ENCODE assay signal across 27 mouse cellular contexts in genomic region chr15:51391352-51391751, GRCm38 (mm10).
DNase-seq lines count a peak whose midpoint lies in the region; ATAC-seq lines count a peak whose summit lies in the region.
"Had no signal": no experiment of that assay in that cellular context is flagged by ENCODE, and none has a peak within 500 bp of the region (broad histone marks: within the 10 kb centered on the region; RNA-seq: fewer than 3 reads in every experiment).

No protein-coding gene starts in this region.

- H3K4me3 ChIP-seq in neural tube, embryonic 14.5 days (ENCODE audit: low read depth, low read length), result no peak overlapping the region
- H3K4me3 ChIP-seq: embryonic facial prominence, embryonic 13.5 days; embryonic facial prominence, embryonic 15.5 days; erythroblast, embryonic 14.5 days; forebrain, embryonic 10.5 days; forebrain, embryonic 12.5 days had no signal

- peak; percentile 8 to 32 for DNase-seq in frontal cortex, adult 2 months (ENCODE audit: extremely low spot score in 1 of 2, low spot score in 1 of 2)
- DNase-seq in frontal cortex, postnatal 10 days (ENCODE audit: low spot score in 2 of 2), result no peak
- no peak for DNase-seq in neural tube, embryonic 10.5 days (ENCODE audit: extremely low spot score, low spot score)
- peak; percentile 5 for DNase-seq in right cerebral cortex, postnatal 25 days
- no peak for DNase-seq in right cerebral cortex, postnatal 10 days (ENCODE audit: low spot score in 2 of 2)
- DNase-seq in brain, adult 2 months (ENCODE audit: low read depth, low spot score), result peak; percentile 75
- no peak for DNase-seq in gastrocnemius, postnatal 10 days
- DNase-seq: adrenal gland, adult 8-10 months; adrenal gland, postnatal 14 days; adrenal gland, postnatal 36 days; cerebellum, adult 11 months; cerebellum, adult 18-20 months; cerebellum, adult 8-10 months; cerebellum, adult 9-11 months; cerebellum, postnatal 14 days; cerebellum, postnatal 36 days; embryo, embryonic 11 days had no signal

- ATAC-seq in neural tube, embryonic 14.5 days (ENCODE audit: low read depth), result no peak
- ATAC-seq: activated CD4-positive, CD25-positive, alpha-beta regulatory T cell, adult 4 months; forebrain, embryonic 14.5 days; forebrain, embryonic 16.5 days; Patski had no signal

- H3K27me3 ChIP-seq in neural tube, embryonic 14.5 days (ENCODE audit: control insufficient read depth, insufficient read depth, low read length), result no peaks in the 10 kb centered on the region
- H3K27me3 ChIP-seq: embryonic facial prominence, embryonic 13.5 days; embryonic facial prominence, embryonic 15.5 days; forebrain, embryonic 12.5 days; Patski had no signal

- 0 out of 2 replicates have a peak overlapping the region, but pooled peaks have one; percentile 22 for H3K27ac ChIP-seq in neural tube, embryonic 14.5 days (ENCODE audit: low read depth, low read length)
- H3K27ac ChIP-seq: embryonic facial prominence, embryonic 13.5 days; embryonic facial prominence, embryonic 15.5 days; forebrain, embryonic 10.5 days; forebrain, embryonic 12.5 days had no signal

- H3K9me3 ChIP-seq in neural tube, embryonic 14.5 days (ENCODE audit: control insufficient read depth, low read length), result no peaks in the 10 kb centered on the region
- H3K9me3 ChIP-seq: embryonic facial prominence, embryonic 13.5 days; embryonic facial prominence, embryonic 15.5 days; forebrain, embryonic 10.5 days; forebrain, embryonic 12.5 days had no signal

- 89% methylated on average over 2 of the region's 2 CpGs for WGBS in neural tube, embryonic 14.5 days

- H3K4me1 ChIP-seq in neural tube, embryonic 14.5 days (ENCODE audit: control insufficient read depth, insufficient read depth, low read length), result no peaks in the 10 kb centered on the region

- H3K4me2 ChIP-seq in neural tube, embryonic 14.5 days (ENCODE audit: low read depth, low read length), result no peak overlapping the region
- H3K4me2 ChIP-seq: embryonic facial prominence, embryonic 13.5 days; embryonic facial prominence, embryonic 15.5 days; forebrain, embryonic 12.5 days had no signal

- H3K36me3 ChIP-seq in neural tube, embryonic 14.5 days (ENCODE audit: control insufficient read depth, insufficient read depth, low read length), result no peaks in the 10 kb centered on the region
- H3K36me3 ChIP-seq: embryonic facial prominence, embryonic 13.5 days; embryonic facial prominence, embryonic 15.5 days; forebrain, embryonic 10.5 days; forebrain, embryonic 12.5 days had no signal

- no peak overlapping the region for H3K9ac ChIP-seq in neural tube, embryonic 14.5 days (replicated peaks; ENCODE audit: low read depth, low read length)
- H3K9ac ChIP-seq: embryonic facial prominence, embryonic 13.5 days; embryonic facial prominence, embryonic 15.5 days; forebrain, embryonic 12.5 days had no signal

Comparison
In these comparisons a context has a peak if more than half of its experiments do, and no peak if none do; other contexts are left out.
1. DNase-seq: peak in frontal cortex, adult 2 months (2 of 2), right cerebral cortex, postnatal 25 days (single experiment) and brain, adult 2 months (single experiment); none in frontal cortex, postnatal 10 days (0 of 2), neural tube, embryonic 10.5 days (single experiment), right cerebral cortex, postnatal 10 days (0 of 2) and gastrocnemius, postnatal 10 days (single experiment).